In genomic region chr3:55774203-55774602, GRCm38 (mm10) we compare ENCODE assay signal across 14 mouse cellular contexts. TPM values are rescaled to one million over a fixed set of nuclear protein-coding genes. Genes with fewer than 3 reads are reported as not detected.
DNase-seq lines count a peak whose midpoint lies in the region; ATAC-seq and TF ChIP-seq lines count a peak whose summit lies in the region.
"Had no signal": no experiment of that assay in that cellular context is flagged by ENCODE, and none has a peak within 500 bp of the region (broad histone marks: within the 10 kb centered on the region; RNA-seq: fewer than 3 reads in every experiment).

No protein-coding gene starts in this region.

- H3K4me1 ChIP-seq in midbrain, postnatal 0 days (ENCODE audit: insufficient read depth, low read length), result peaks cover 2% of the 10 kb centered on the region; the same call in 1 of the 2 replicates
- H3K4me1 ChIP-seq in intestine, embryonic 16.5 days (ENCODE audit: control insufficient read depth, insufficient read depth, low read length), result no peaks in the 10 kb centered on the region
- H3K4me1 ChIP-seq: embryonic facial prominence, embryonic 15.5 days had no signal

- 39% methylated on average over 6 of the region's 6 CpGs for WGBS in midbrain, postnatal 0 days
- 51% methylated on average over 6 of the region's 6 CpGs for WGBS in intestine, embryonic 16.5 days

- H3K36me3 ChIP-seq in midbrain, postnatal 0 days (ENCODE audit: insufficient read depth, low read length), result no peaks in the 10 kb centered on the region
- H3K36me3 ChIP-seq in intestine, embryonic 16.5 days (ENCODE audit: control insufficient read depth, insufficient read depth, low read length), result no peaks in the 10 kb centered on the region
- H3K36me3 ChIP-seq: embryonic facial prominence, embryonic 15.5 days had no signal

- no peak for ATAC-seq in midbrain, postnatal 0 days (ENCODE audit: low FRiP score)
- no peak for ATAC-seq in intestine, embryonic 16.5 days
- ATAC-seq: CD4-positive, CD25-positive, alpha-beta regulatory T cell, adult 4 months had no signal

- no peak overlapping the region for H3K9ac ChIP-seq in midbrain, postnatal 0 days (replicated peaks; ENCODE audit: low read length, poor library complexity, severe bottlenecking)
- H3K9ac ChIP-seq in intestine, embryonic 16.5 days (ENCODE audit: low read depth, low read length), result no peak overlapping the region
- H3K9ac ChIP-seq: embryonic facial prominence, embryonic 15.5 days; liver, embryonic 14.5 days had no signal

- no peaks in the 10 kb centered on the region for H3K27me3 ChIP-seq in midbrain, postnatal 0 days (ENCODE audit: insufficient read depth, low read length)
- H3K27me3 ChIP-seq in intestine, embryonic 16.5 days (replicated peaks; ENCODE audit: control insufficient read depth, insufficient read depth, low read length), result peaks cover 6% of the 10 kb centered on the region; the same call in 1 of the 2 replicates
- H3K27me3 ChIP-seq: embryonic facial prominence, embryonic 15.5 days had no signal

- peak; percentile 28 for DNase-seq in gastrocnemius, postnatal 25 days
- DNase-seq in gastrocnemius, postnatal 36 days, result no peak
- peak; percentile 69 to 70 for DNase-seq in cerebellum, adult 18-20 months
- peak; percentile 62 to 71 for DNase-seq in cerebellum, postnatal 36 days
- peak; percentile 73 for DNase-seq in midbrain, postnatal 0 days (ENCODE audit: low spot score)
- no peak for DNase-seq in left cerebral cortex, postnatal 14 days (ENCODE audit: low spot score in 2 of 2)
- DNase-seq: kidney, postnatal 36 days; lung, postnatal 36 days; thymus, postnatal 36 days had no signal

- no peak overlapping the region for H3K4me3 ChIP-seq in midbrain, postnatal 0 days (ENCODE audit: low read depth, low read length)
- H3K4me3 ChIP-seq in intestine, embryonic 16.5 days (ENCODE audit: low read length), result no peak overlapping the region
- H3K4me3 ChIP-seq: embryonic facial prominence, embryonic 15.5 days; myocyte had no signal

- H3K4me2 ChIP-seq in midbrain, postnatal 0 days (ENCODE audit: low read depth, low read length, poor library complexity, severe bottlenecking), result no peak overlapping the region
- no peak overlapping the region for H3K4me2 ChIP-seq in intestine, embryonic 16.5 days (ENCODE audit: low read depth, low read length)
- H3K4me2 ChIP-seq: embryonic facial prominence, embryonic 15.5 days had no signal

- intact Hi-C loops in gastrocnemius, postnatal 36 days (cut with DNase I), result no loop called here
- intact Hi-C loops in left cerebral cortex, postnatal 14 days (cut with DNase I), result no loop called here

- no peak for TF ChIP-seq CTCF in midbrain, postnatal 0 days (IDR thresholded peaks at IDR 0.05)

- no peaks in the 10 kb centered on the region for H3K9me3 ChIP-seq in midbrain, postnatal 0 days (ENCODE audit: low read length)
- no peaks in the 10 kb centered on the region for H3K9me3 ChIP-seq in intestine, embryonic 16.5 days (ENCODE audit: control insufficient read depth, low read length)
- H3K9me3 ChIP-seq: embryonic facial prominence, embryonic 15.5 days had no signal

- peak overlapping the region; percentile 70 for H3K27ac ChIP-seq in midbrain, postnatal 0 days (ENCODE audit: low read depth, low read length)
- no peak overlapping the region for H3K27ac ChIP-seq in intestine, embryonic 16.5 days (ENCODE audit: low read length)
- H3K27ac ChIP-seq: embryonic facial prominence, embryonic 15.5 days; liver, embryonic 14.5 days had no signal

RNA-seq across cellular contexts. Expression of gene Mab21l1, which starts 8.1 kb away (rescaled TPM):
- 1 to 10 TPM in 1 of 2 experiments, under 1 TPM in 1; 0.72 to 1.8 TPM for total RNA-seq in gastrocnemius, postnatal 25 days (2021)
- total RNA-seq in gastrocnemius, postnatal 36 days (2021), result 1 to 10 TPM; 1.6 to 2.1 TPM
- 151 and 152 TPM in 2 replicates for total RNA-seq in midbrain, postnatal 0 days (2014; rRNA removed)
- 131 and 148 TPM in 2 replicates for polyA plus RNA-seq in midbrain, postnatal 0 days (2015; fragmentation: Nextera tagmentation; extraction: Ambion mirVana)
- 1 to 10 TPM in 1 of 2 experiments, under 1 TPM in 1; 0.86 to 2.1 TPM for total RNA-seq in left cerebral cortex, postnatal 14 days (2021)
- polyA plus RNA-seq in intestine, embryonic 16.5 days (2015; fragmentation: Nextera tagmentation; extraction: Ambion mirVana), result 8.8 and 9.4 TPM in 2 replicates

Comparison
In these comparisons a context has a peak if more than half of its experiments do, and no peak if none do; other contexts are left out.
1. DNase-seq: peak in gastrocnemius, postnatal 25 days (single experiment), cerebellum, adult 18-20 months (2 of 2), cerebellum, postnatal 36 days (2 of 2) and midbrain, postnatal 0 days (single experiment); none in gastrocnemius, postnatal 36 days (0 of 2) and left cerebral cortex, postnatal 14 days (0 of 2).
2. RNA of gene Mab21l1, which starts 8.1 kb away (total RNA-seq): 151 to 152 TPM in midbrain, postnatal 0 days; 1.6 to 2.1 TPM in gastrocnemius, postnatal 36 days, 0.86 to 2.1 TPM in left cerebral cortex, postnatal 14 days and 0.72 to 1.8 TPM in gastrocnemius, postnatal 25 days; every median in the first group is over 10 times any median in the second.